Mouse (Mus musculus) heart, embryonic 15.5 days (tissue): ENCODE measurements at regions not wholly inside any gene's neighbourhood (a gene's known extent, or its start where the extent isn't known, plus 50 kb on each side); places are given as distances from the start of the nearest gene placed in this dataset.
A peak's percentile ranks its signal among the peaks of the same experiment; 100 is the strongest.

Experiments used
- ATAC-seq: fragments of 200-750 bp; cut with Nextera tagmentation; replicated peaks from 2 replicates; pipeline ENCODE4 v1.8.0; 2017; ENCODE audit warnings: low read depth, moderate TSS enrichment; ENCODE audit not compliant: insufficient number of reproducible peaks, insufficient read depth, low FRiP score
- H3K27ac ChIP-seq: fragments of 300-500 bp; sonication (generic); 2 replicates; pipeline ENCODE4 v1.5.1; 2015; ENCODE audit warnings: mild to moderate bottlenecking, inconsistent platforms
- H3K27me3 ChIP-seq: fragments of 300-500 bp; sonication (generic); 2 replicates; pipeline ENCODE4 v1.6.1; 2015; ENCODE audit warnings: inconsistent platforms
- H3K36me3 ChIP-seq: fragments of 300-500 bp; sonication (generic); 2 replicates; pipeline ENCODE4 v1.6.1; 2015; ENCODE audit warnings: mild to moderate bottlenecking, inconsistent platforms
- H3K4me1 ChIP-seq: fragments of 300-500 bp; sonication (generic); replicated peaks from 2 replicates; pipeline ENCODE4 v1.6.1; 2015; ENCODE audit warnings: inconsistent platforms
- H3K4me2 ChIP-seq: fragments of 300-500 bp; sonication (generic); 2 replicates; pipeline ENCODE4 v1.6.1; 2015; ENCODE audit warnings: inconsistent platforms, mild to moderate bottlenecking, moderate library complexity
- H3K4me3 ChIP-seq: fragments of 300-500 bp; sonication (generic); 2 replicates; pipeline ENCODE4 v1.5.1; 2015; ENCODE audit warnings: mild to moderate bottlenecking, inconsistent platforms
- H3K9ac ChIP-seq: fragments of 300-500 bp; sonication (generic); 2 replicates; pipeline ENCODE4 v1.6.1; 2015; ENCODE audit warnings: mild to moderate bottlenecking, inconsistent platforms
- H3K9me3 ChIP-seq: fragments of 300-500 bp; sonication (generic); replicated peaks from 2 replicates; pipeline ENCODE4 v1.6.1; 2016; ENCODE audit warnings: inconsistent platforms
- WGBS: fragments of 180-500 bp; shearing (Covaris S2); methylation state at CpG from one replicate; pipeline ENCODE4 v1.1.7; 2015; ENCODE audit warnings: mixed read lengths; 5-methylcytosine and 5-hydroxymethylcytosine counted together

DNA sequence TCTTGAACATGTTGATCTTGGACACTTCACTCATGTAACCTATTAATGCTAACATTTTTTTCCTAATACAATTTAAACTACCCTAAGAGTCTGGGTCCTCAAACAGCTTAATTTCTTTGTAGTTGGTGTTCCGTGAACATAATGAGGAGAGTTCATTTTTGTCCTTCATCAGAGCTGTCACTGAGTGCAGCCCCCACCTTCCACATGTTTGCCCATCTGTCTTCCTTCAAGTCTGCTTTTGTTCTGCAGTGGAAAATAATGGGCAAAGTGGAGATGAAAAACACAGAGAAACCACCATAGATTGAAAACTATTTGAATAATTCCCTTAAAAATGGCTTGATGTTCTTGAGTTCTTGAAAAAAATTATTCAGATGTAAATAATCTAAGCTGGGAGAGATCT, 369.5 kb upstream of the Nrp1 start:
- Histone ChIP-seq H3K4me3 (no peak overlapping the region), H3K4me2 (no peak overlapping the region), H3K9me3 (no peaks in the 10 kb centered on the region), H3K36me3 (no peaks in the 10 kb centered on the region), H3K9ac (no peak overlapping the region), H3K27ac (no peak overlapping the region), H3K4me1 (no peaks in the 10 kb centered on the region), H3K27me3 (no peaks in the 10 kb centered on the region)
- WGBS, result 82% methylated on average over 1 of the region's 1 CpGs
- no peak for ATAC-seq

DNA sequence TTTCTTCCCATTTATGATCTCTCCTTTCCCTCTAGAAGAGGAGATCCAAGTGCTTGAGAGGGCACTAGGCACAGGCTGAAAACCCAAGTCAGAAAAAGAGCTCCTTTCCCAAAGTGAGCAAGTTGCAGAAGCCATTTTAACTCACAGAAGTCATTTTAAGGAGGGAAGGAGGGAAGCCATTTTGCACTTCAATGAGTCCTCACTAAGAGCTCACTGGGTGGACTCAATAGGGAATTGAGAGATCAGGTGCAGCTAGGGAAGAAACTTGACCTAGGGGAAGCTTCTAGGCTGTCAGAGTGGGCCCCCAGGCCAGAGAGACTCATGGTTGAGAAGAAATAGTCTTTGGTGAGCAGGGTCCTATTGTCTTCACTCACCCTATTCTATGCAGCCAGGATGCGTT, 363.5 kb upstream of the Nrp1 start:
- Histone ChIP-seq H3K27me3 (no peaks in the 10 kb centered on the region), H3K27ac (no peak overlapping the region), H3K4me3 (no peak overlapping the region), H3K4me2 (no peak overlapping the region), H3K36me3 (no peaks in the 10 kb centered on the region), H3K9ac (no peak overlapping the region), H3K9me3 (no peaks in the 10 kb centered on the region), H3K4me1 (no peaks in the 10 kb centered on the region)
- no peak for ATAC-seq
- WGBS, result 81% methylated on average over 1 of the region's 1 CpGs

DNA sequence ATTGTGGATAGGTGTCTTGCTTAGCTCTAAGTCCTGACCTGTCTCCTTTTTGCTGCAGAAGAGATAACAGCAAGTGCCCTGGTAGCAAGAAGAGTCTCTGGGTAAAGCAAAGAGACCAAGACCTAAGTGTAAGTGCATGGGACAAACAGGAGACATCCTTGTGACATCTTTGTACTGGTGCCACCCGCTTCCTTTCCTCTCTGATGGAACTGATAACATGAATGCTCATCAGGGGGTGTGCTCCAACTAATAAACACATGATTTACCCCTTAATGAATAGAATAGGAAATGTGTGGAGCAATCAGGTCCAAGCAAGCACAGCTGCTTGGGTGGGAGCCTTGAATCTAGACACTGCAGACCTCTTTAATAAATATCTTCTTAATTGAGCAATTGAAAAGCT, 362.9 kb upstream of the Nrp1 start:
- no peaks in the 10 kb centered on the region for H3K9me3 ChIP-seq
- 88% methylated on average over 1 of the region's 1 CpGs for WGBS
- no peaks in the 10 kb centered on the region for H3K36me3 ChIP-seq
- no peak overlapping the region for H3K4me3 ChIP-seq
- H3K4me2 ChIP-seq, result no peak overlapping the region
- no peaks in the 10 kb centered on the region for H3K4me1 ChIP-seq
- H3K9ac ChIP-seq, result no peak overlapping the region
- H3K27me3 ChIP-seq, result no peaks in the 10 kb centered on the region
- ATAC-seq, result no peak
- no peak overlapping the region for H3K27ac ChIP-seq

DNA sequence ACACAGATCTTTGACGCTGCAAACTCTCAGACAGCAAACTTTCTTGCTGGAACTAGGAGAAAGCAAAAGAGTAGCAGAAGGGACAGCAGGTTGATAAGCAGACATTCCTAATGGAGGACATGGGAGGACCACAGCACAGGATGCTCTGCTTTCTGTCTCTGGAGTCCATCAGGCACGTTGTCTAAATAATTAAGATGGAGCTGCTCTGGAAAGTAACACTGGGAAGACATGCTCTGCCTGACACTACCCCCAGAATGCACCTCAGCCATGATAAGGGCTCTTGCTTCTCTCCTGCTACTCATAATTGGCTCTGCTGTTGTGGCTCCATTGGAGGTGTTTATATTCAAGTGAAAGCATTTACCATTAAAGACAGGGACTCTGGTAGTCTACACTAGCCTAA, 356.0 kb upstream of the Nrp1 start:
- no peak overlapping the region for H3K4me2 ChIP-seq
- H3K36me3 ChIP-seq, result no peaks in the 10 kb centered on the region
- ATAC-seq, result no peak
- H3K4me1 ChIP-seq, result 0 out of 2 replicates have a peak, but pooled peaks cover 3% of the 10 kb centered on the region
- no peak overlapping the region for H3K4me3 ChIP-seq
- H3K9ac ChIP-seq, result no peak overlapping the region
- no peak overlapping the region for H3K27ac ChIP-seq
- no peaks in the 10 kb centered on the region for H3K9me3 ChIP-seq
- 27% methylated on average over 2 of the region's 2 CpGs for WGBS
- H3K27me3 ChIP-seq, result no peaks in the 10 kb centered on the region

DNA sequence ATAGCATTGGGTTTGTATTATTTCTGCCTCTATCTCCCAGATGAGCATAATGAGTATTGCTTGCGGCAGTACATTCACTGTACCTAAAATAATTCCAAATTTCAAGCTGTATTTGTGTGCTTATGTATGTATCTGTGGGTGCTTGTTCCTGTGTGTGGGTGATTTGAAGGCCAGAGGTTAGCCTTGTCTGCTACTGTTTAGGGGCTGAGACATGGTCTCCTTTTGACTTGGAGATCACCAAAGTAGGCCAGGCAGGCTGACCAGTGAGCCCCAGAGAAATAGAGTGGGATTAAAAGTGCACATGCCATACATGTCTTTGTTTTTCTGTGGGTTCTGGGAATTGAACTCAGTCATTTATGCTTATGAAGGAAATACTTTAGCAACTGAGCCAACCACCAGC, 355.6 kb upstream of the Nrp1 start:
- Histone ChIP-seq H3K27ac (no peak overlapping the region), H3K27me3 (no peaks in the 10 kb centered on the region), H3K4me1 (0 out of 2 replicates have a peak, but pooled peaks cover 3% of the 10 kb centered on the region), H3K4me2 (no peak overlapping the region), H3K4me3 (no peak overlapping the region), H3K36me3 (no peaks in the 10 kb centered on the region), H3K9ac (no peak overlapping the region), H3K9me3 (no peaks in the 10 kb centered on the region)
- WGBS, result 92% methylated on average over 1 of the region's 1 CpGs
- ATAC-seq, result no peak

DNA sequence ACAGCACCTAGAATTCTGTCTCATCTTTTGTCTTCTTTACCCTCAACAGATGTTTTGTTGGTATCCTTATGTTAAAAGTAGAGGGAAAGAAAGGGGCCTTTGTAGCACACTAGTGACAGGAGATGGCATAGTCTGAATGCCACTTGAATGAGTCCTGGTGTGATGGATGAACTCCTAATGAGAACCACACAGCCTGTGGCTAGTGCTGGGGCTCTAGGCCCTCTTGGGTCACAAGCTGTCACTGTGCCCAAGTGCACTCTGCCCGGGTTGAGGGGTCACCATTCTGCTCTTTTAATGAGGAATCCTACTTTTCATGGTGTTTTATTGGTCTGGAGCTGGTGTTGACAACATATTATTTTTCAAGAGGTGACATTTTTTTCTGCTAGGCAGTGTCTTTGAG, 355.0 kb upstream of the Nrp1 start:
- no peak overlapping the region for H3K27ac ChIP-seq
- no peak for ATAC-seq
- 58% methylated on average over 1 of the region's 1 CpGs for WGBS

DNA sequence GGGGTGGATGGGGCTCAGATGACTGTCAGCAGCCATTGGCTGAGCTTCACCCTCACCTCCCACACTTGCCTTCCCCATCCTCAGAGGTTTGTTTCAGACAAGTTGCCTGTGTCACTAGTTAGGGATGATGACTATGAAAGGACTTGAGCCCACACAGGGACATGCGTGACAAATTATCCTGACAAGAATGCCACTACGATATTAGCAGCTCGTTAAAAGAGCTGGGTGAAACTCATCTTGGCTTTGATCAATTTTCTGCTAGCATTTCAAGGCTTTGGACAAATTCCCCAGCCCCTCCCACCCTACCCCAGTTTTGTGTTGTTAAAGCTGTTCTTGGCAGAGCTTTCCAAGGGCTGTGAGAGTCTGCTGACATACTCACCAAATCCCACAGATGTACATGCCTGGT, 354.5 kb upstream of the Nrp1 start:
- no peaks in the 10 kb centered on the region for H3K27me3 ChIP-seq
- H3K36me3 ChIP-seq, result no peaks in the 10 kb centered on the region
- 0 out of 2 replicates have a peak, but pooled peaks cover 3% of the 10 kb centered on the region for H3K4me1 ChIP-seq
- H3K4me3 ChIP-seq, result no peak overlapping the region
- H3K9me3 ChIP-seq, result no peaks in the 10 kb centered on the region
- WGBS, result 66% methylated on average over 3 of the region's 3 CpGs
- H3K27ac ChIP-seq, result no peak overlapping the region
- H3K4me2 ChIP-seq, result no peak overlapping the region
- H3K9ac ChIP-seq, result no peak overlapping the region
- ATAC-seq, result no peak

More for the DNA sequence above, 355.0 kb upstream of the Nrp1 start:
- Histone ChIP-seq H3K4me2 (no peak overlapping the region), H3K36me3 (no peaks in the 10 kb centered on the region), H3K4me3 (no peak overlapping the region), H3K9me3 (no peaks in the 10 kb centered on the region), H3K4me1 (0 out of 2 replicates have a peak, but pooled peaks cover 3% of the 10 kb centered on the region), H3K27me3 (no peaks in the 10 kb centered on the region), H3K9ac (no peak overlapping the region)

DNA sequence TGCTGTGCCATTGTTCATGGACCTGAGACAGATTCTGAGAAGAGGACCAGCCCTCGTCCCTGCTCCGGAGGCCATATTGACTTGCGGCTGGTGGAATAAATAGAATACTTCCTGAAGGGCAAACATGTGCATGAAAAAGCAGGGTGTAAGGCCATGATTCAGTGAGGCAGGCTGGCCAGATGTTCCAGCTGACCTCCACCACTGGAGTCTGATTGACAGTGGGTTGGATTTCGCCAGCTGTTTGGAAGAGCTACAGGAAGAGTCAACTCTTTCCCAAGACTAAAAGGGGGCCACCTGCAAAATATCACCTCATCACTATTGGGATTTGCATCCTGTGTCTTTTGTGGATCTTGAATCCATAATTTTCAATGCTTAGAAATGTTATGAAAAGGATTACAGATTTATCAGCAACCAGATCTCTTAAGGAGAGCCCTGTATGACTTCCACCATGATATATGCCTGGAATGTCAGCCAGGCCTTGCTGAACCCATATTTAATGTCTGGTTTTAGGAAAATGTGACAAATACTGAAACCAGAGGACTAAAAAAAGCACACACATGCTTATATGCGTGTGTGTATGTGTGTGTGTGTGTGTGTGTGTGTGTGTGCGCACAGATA, 348.9 kb upstream of the Nrp1 start:
- Histone ChIP-seq H3K27ac (no peak overlapping the region), H3K4me2 (no peak overlapping the region), H3K36me3 (no peaks in the 10 kb centered on the region), H3K27me3 (no peaks in the 10 kb centered on the region), H3K4me1 (no peaks in the 10 kb centered on the region), H3K9ac (no peak overlapping the region), H3K9me3 (no peaks in the 10 kb centered on the region), H3K4me3 (no peak overlapping the region)
- 88% methylated on average over 6 of the region's 6 CpGs for WGBS
- no peak for ATAC-seq

DNA sequence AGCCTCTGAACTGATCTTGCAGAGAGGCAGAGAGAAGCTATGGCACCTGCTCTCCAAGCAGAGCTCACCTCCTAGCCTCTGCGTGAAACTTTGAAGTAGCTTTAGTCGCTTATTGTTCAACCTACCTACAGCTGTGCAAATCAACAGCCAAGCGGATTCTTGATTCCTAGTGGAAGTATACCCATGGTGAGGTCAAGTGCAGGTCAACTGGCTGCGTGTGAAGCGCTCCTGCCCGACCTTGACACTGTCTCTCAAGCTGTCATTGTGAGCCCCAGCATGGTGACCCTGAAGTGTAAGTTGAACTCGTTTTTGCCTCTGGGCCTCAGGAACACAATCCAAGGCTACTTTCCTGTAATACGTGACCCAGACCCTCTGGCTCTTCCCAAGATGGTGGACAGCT, 341.2 kb upstream of the Nrp1 start:
- H3K4me1 ChIP-seq, result no peaks in the 10 kb centered on the region
- no peak overlapping the region for H3K4me3 ChIP-seq
- no peaks in the 10 kb centered on the region for H3K27me3 ChIP-seq
- no peaks in the 10 kb centered on the region for H3K9me3 ChIP-seq
- H3K4me2 ChIP-seq, result no peak overlapping the region
- H3K27ac ChIP-seq, result no peak overlapping the region
- no peak for ATAC-seq
- H3K9ac ChIP-seq, result no peak overlapping the region
- WGBS, result 59% methylated on average over 8 of the region's 8 CpGs
- H3K36me3 ChIP-seq, result no peaks in the 10 kb centered on the region

DNA sequence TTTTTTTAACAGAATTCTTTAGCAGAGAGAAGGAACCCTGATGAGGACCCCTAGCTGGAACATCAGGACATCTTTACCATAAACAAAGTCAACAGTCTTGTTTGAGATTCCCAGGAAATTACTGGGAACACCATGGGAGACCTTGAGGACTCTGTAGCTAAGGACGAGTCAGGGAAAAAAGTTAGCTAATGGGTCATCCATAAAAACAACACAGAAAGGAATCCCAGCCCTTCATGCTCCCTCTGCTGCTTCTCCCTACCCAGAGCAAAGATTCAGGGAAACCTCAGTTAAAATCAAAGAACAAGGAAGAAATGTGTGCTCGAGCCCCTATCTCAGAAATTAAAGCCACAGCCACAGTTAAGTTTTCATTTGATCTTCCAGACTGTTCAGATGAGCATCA, 334.7 kb upstream of the Nrp1 start:
- no peak overlapping the region for H3K9ac ChIP-seq
- H3K4me3 ChIP-seq, result no peak overlapping the region
- peaks cover 18% of the 10 kb centered on the region for H3K4me1 ChIP-seq
- no peaks in the 10 kb centered on the region for H3K27me3 ChIP-seq
- H3K27ac ChIP-seq, result peak overlapping the region; percentile 89; the same call in 1 of the 2 replicates
- no peaks in the 10 kb centered on the region for H3K9me3 ChIP-seq
- no peaks in the 10 kb centered on the region for H3K36me3 ChIP-seq
- no peak overlapping the region for H3K4me2 ChIP-seq
- WGBS, result 77% methylated on average over 2 of the region's 2 CpGs
- no peak for ATAC-seq

DNA sequence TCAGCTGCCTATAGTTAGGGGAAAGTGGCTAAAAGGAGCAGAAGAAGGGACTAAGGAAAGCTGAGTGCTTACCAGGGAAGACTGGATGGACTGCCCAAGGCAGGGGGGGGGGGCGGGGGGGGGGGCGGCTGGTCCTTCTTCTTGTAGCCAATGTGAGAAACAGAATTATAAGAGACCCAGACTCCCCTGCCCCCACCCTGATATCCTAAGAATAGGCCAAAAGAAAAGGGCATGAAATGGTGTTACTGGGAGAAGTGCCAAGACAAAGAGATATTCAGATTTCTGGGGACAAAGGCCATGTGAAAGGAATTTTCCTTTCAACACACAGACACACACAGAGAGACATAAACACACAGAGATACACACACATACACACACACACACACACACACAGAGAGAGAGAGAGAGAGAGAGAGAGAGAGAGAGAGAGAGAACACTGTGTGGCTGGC, 333.6 kb upstream of the Nrp1 start:
- Histone ChIP-seq H3K36me3 (no peaks in the 10 kb centered on the region), H3K9me3 (no peaks in the 10 kb centered on the region), H3K4me2 (peak overlapping the region; percentile 13), H3K27ac (peak overlapping the region; percentile 89), H3K4me1 (peaks cover 18% of the 10 kb centered on the region), H3K4me3 (no peak overlapping the region), H3K27me3 (no peaks in the 10 kb centered on the region), H3K9ac (no peak overlapping the region)
- ATAC-seq, result peak; percentile 44
- no CpG with 5 or more reads among the region's 2 CpGs for WGBS

DNA sequence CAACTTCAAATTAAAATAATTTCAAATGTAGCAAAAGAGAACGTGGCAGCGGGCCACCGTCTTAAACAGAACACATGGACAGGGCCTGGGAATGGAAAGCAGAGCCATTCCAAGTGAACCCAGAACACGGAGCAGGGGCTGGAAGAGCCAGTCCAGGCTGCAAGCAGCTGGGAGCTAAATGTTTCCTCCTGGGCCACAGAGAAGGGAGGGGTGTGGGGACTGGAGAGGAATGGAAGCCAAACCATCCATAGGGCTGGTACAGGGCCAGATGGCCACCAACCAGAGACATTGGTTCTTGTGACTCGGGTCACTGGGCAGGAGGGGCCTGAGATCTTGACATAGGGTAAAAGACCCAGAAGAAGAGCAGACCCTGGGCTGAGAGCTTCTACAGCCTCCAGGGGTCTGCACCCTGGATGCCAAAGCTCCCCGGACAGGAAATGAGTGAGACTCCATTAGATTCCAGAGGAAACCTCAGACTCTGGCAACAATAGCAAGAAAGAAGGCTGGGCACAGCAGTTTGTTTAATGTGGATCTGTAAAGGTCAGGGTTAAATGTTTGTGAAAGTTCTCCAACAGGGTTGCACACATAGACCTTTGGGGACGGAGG, 333.1 kb upstream of the Nrp1 start:
- H3K9me3 ChIP-seq, result no peaks in the 10 kb centered on the region
- no peaks in the 10 kb centered on the region for H3K27me3 ChIP-seq
- peak overlapping the region; percentile 89 for H3K27ac ChIP-seq
- WGBS, result 32% methylated on average over 7 of the region's 7 CpGs
- peaks cover 18% of the 10 kb centered on the region for H3K4me1 ChIP-seq
- ATAC-seq, result peak; percentile 88
- H3K4me3 ChIP-seq, result no peak overlapping the region
- no peaks in the 10 kb centered on the region for H3K36me3 ChIP-seq
- H3K4me2 ChIP-seq, result peak overlapping the region; percentile 13
- H3K9ac ChIP-seq, result 0 out of 2 replicates have a peak overlapping the region, but pooled peaks have one; percentile 28
